Mouse (Mus musculus): Measurements from ENCODE around the gene Nrxn1. TPM values are rescaled to one million over a fixed set of nuclear protein-coding genes. Genes with fewer than 3 reads are reported as not detected.

The Nrxn1 gene
- polyA plus RNA-seq, 1 experiment from 2014 or later, result 0.31 TPM

- H3K9me3 ChIP-seq (replicated peaks), result no peaks in the 10 kb centered on the region
- no peak overlapping the region for H3K4me3 ChIP-seq (replicated peaks)
- WGBS (ENCODE audit: insufficient replicate concordance), result 51% methylated on average over 2 of the region's 2 CpGs
- H3K9ac ChIP-seq, result no peak overlapping the region
- no peaks in the 10 kb centered on the region for H3K27me3 ChIP-seq
- no peak for ATAC-seq (ENCODE audit: insufficient read depth)
- no peaks in the 10 kb centered on the region for H3K36me3 ChIP-seq (replicated peaks)
- H3K4me1 ChIP-seq (replicated peaks), result no peaks in the 10 kb centered on the region
- no peak overlapping the region for H3K27ac ChIP-seq (replicated peaks)
- no peak overlapping the region for H3K4me2 ChIP-seq
Observed at GRCm38 (mm10) chr17:90638970-90639524, 453.8 kb downstream of the Nrxn1 start.

- H3K27ac ChIP-seq (replicated peaks), result no peak overlapping the region
- H3K27me3 ChIP-seq, result no peaks in the 10 kb centered on the region
- no peaks in the 10 kb centered on the region for H3K4me1 ChIP-seq (replicated peaks)
- no peak overlapping the region for H3K4me2 ChIP-seq
- H3K36me3 ChIP-seq (replicated peaks), result no peaks in the 10 kb centered on the region
- ATAC-seq (ENCODE audit: insufficient read depth), result no peak
- no peaks in the 10 kb centered on the region for H3K9me3 ChIP-seq (replicated peaks)
- WGBS (ENCODE audit: insufficient replicate concordance), result 58% methylated on average over 4 of the region's 4 CpGs
- H3K9ac ChIP-seq, result no peak overlapping the region
- H3K4me3 ChIP-seq (replicated peaks), result no peak overlapping the region
Observed at GRCm38 (mm10) chr17:90638183-90638727, 454.6 kb downstream of the Nrxn1 start.

GRCm38 (mm10) chr17:90631371-90631770, 461.5 kb downstream of the Nrxn1 start:
- no peaks in the 10 kb centered on the region for H3K9me3 ChIP-seq (replicated peaks)
- H3K4me2 ChIP-seq, result no peak overlapping the region
- no peak overlapping the region for H3K9ac ChIP-seq
- no peaks in the 10 kb centered on the region for H3K4me1 ChIP-seq (replicated peaks)
- no peaks in the 10 kb centered on the region for H3K27me3 ChIP-seq
- H3K4me3 ChIP-seq (replicated peaks), result no peak overlapping the region
- WGBS (ENCODE audit: insufficient replicate concordance), result 34% methylated on average over 2 of the region's 2 CpGs
- H3K36me3 ChIP-seq (replicated peaks), result no peaks in the 10 kb centered on the region
- ATAC-seq (ENCODE audit: insufficient read depth), result no peak
- H3K27ac ChIP-seq (replicated peaks), result no peak overlapping the region

- H3K4me3 ChIP-seq (replicated peaks), result no peak overlapping the region
- no peak overlapping the region for H3K9ac ChIP-seq
- H3K36me3 ChIP-seq (replicated peaks), result no peaks in the 10 kb centered on the region
- no peak for ATAC-seq (ENCODE audit: insufficient read depth)
- no peak overlapping the region for H3K4me2 ChIP-seq
- no peaks in the 10 kb centered on the region for H3K27me3 ChIP-seq
- H3K4me1 ChIP-seq (replicated peaks), result no peaks in the 10 kb centered on the region
- H3K9me3 ChIP-seq (replicated peaks), result no peaks in the 10 kb centered on the region
- H3K27ac ChIP-seq (replicated peaks), result no peak overlapping the region
- WGBS (ENCODE audit: insufficient replicate concordance), result 59% methylated on average over 13 of the region's 13 CpGs
Observed at GRCm38 (mm10) chr17:90629851-90630250, 463.0 kb downstream of the Nrxn1 start.

- H3K27me3 ChIP-seq, result no peaks in the 10 kb centered on the region
- no peaks in the 10 kb centered on the region for H3K4me1 ChIP-seq (replicated peaks)
- H3K4me2 ChIP-seq, result no peak overlapping the region
- no peak overlapping the region for H3K27ac ChIP-seq (replicated peaks)
- H3K9ac ChIP-seq, result no peak overlapping the region
- WGBS (ENCODE audit: insufficient replicate concordance), result 38% methylated on average over 2 of the region's 2 CpGs
- H3K9me3 ChIP-seq (replicated peaks), result no peaks in the 10 kb centered on the region
- H3K36me3 ChIP-seq (replicated peaks), result no peaks in the 10 kb centered on the region
- no peak overlapping the region for H3K4me3 ChIP-seq (replicated peaks)
- ATAC-seq (ENCODE audit: insufficient read depth), result no peak
Observed at GRCm38 (mm10) chr17:90628469-90628868, 464.4 kb downstream of the Nrxn1 start.

- H3K27me3 ChIP-seq, result no peaks in the 10 kb centered on the region
- WGBS (ENCODE audit: insufficient replicate concordance), result 58% methylated on average over 3 of the region's 3 CpGs
- H3K27ac ChIP-seq (replicated peaks), result no peak overlapping the region
- no peak overlapping the region for H3K9ac ChIP-seq
- H3K4me2 ChIP-seq, result no peak overlapping the region
- H3K36me3 ChIP-seq (replicated peaks), result no peaks in the 10 kb centered on the region
- no peaks in the 10 kb centered on the region for H3K4me1 ChIP-seq (replicated peaks)
- H3K4me3 ChIP-seq (replicated peaks), result no peak overlapping the region
- no peaks in the 10 kb centered on the region for H3K9me3 ChIP-seq (replicated peaks)
- no peak for ATAC-seq (ENCODE audit: insufficient read depth)
Observed at GRCm38 (mm10) chr17:90628004-90628403, 464.9 kb downstream of the Nrxn1 start.

- H3K4me2 ChIP-seq, result no peak overlapping the region
- ATAC-seq (ENCODE audit: insufficient read depth), result no peak
Observed at GRCm38 (mm10) chr17:90627395-90627794, 465.5 kb downstream of the Nrxn1 start.

GRCm38 (mm10) chr17:90624591-90625266, 468.1 kb downstream of the Nrxn1 start:
- WGBS (ENCODE audit: insufficient replicate concordance), result 15% methylated on average over 1 of the region's 1 CpGs
- Histone ChIP-seq H3K9ac (no peak overlapping the region), H3K4me2 (no peak overlapping the region), H3K36me3 (replicated peaks) (no peaks in the 10 kb centered on the region), H3K27me3 (no peaks in the 10 kb centered on the region), H3K4me1 (replicated peaks) (no peaks in the 10 kb centered on the region), H3K4me3 (replicated peaks) (no peak overlapping the region), H3K27ac (replicated peaks) (no peak overlapping the region), H3K9me3 (replicated peaks) (no peaks in the 10 kb centered on the region)
- no peak for ATAC-seq (ENCODE audit: insufficient read depth)

More at GRCm38 (mm10) chr17:90627395-90627794, 465.5 kb downstream of the Nrxn1 start:
- Histone ChIP-seq H3K4me1 (replicated peaks) (no peaks in the 10 kb centered on the region), H3K27me3 (no peaks in the 10 kb centered on the region), H3K27ac (replicated peaks) (no peak overlapping the region), H3K36me3 (replicated peaks) (no peaks in the 10 kb centered on the region), H3K9ac (no peak overlapping the region), H3K9me3 (replicated peaks) (no peaks in the 10 kb centered on the region), H3K4me3 (replicated peaks) (no peak overlapping the region)
- WGBS (ENCODE audit: insufficient replicate concordance), result 51% methylated on average over 3 of the region's 3 CpGs

GRCm38 (mm10) chr17:90621828-90622227, 471.0 kb downstream of the Nrxn1 start:
- Histone ChIP-seq H3K36me3 (replicated peaks) (no peaks in the 10 kb centered on the region), H3K27ac (replicated peaks) (no peak overlapping the region), H3K9ac (no peak overlapping the region), H3K27me3 (no peaks in the 10 kb centered on the region), H3K4me3 (replicated peaks) (no peak overlapping the region), H3K9me3 (replicated peaks) (no peaks in the 10 kb centered on the region), H3K4me2 (no peak overlapping the region), H3K4me1 (replicated peaks) (no peaks in the 10 kb centered on the region)
- ATAC-seq (ENCODE audit: insufficient read depth), result no peak
- 65% methylated on average over 4 of the region's 4 CpGs for WGBS (ENCODE audit: insufficient replicate concordance)

GRCm38 (mm10) chr17:90615019-90615418, 477.9 kb downstream of the Nrxn1 start:
- Histone ChIP-seq H3K4me1 (replicated peaks) (no peaks in the 10 kb centered on the region), H3K9me3 (replicated peaks) (no peaks in the 10 kb centered on the region), H3K27ac (replicated peaks) (no peak overlapping the region), H3K4me2 (no peak overlapping the region), H3K27me3 (no peaks in the 10 kb centered on the region), H3K36me3 (replicated peaks) (no peaks in the 10 kb centered on the region), H3K9ac (no peak overlapping the region), H3K4me3 (replicated peaks) (no peak overlapping the region)
- no peak for ATAC-seq (ENCODE audit: insufficient read depth)
- 71% methylated on average over 3 of the region's 3 CpGs for WGBS (ENCODE audit: insufficient replicate concordance)

GRCm38 (mm10) chr17:90607427-90607806, 485.5 kb downstream of the Nrxn1 start:
- Histone ChIP-seq H3K4me1 (replicated peaks) (no peaks in the 10 kb centered on the region), H3K9ac (no peak overlapping the region), H3K27ac (replicated peaks) (no peak overlapping the region), H3K27me3 (no peaks in the 10 kb centered on the region), H3K36me3 (replicated peaks) (no peaks in the 10 kb centered on the region), H3K4me3 (replicated peaks) (no peak overlapping the region), H3K9me3 (replicated peaks) (no peaks in the 10 kb centered on the region), H3K4me2 (no peak overlapping the region)
- ATAC-seq (ENCODE audit: insufficient read depth), result no peak
